9 mouse cellular contexts compared by ENCODE assay signal in genomic region chr6:17696321-17696734, GRCm38 (mm10). TPM values are rescaled to one million over a fixed set of nuclear protein-coding genes. Genes with fewer than 3 reads are reported as not detected.
A peak's percentile ranks its signal among the peaks of the same experiment; 100 is the strongest.
DNase-seq lines count a peak whose midpoint lies in the region; ATAC-seq lines count a peak whose summit lies in the region.
"Had no signal": no experiment of that assay in that cellular context is flagged by ENCODE, and none has a peak within 500 bp of the region (broad histone marks: within the 10 kb centered on the region; RNA-seq: fewer than 3 reads in every experiment).

No protein-coding gene starts in this region.

- H3K27ac ChIP-seq in embryonic facial prominence, embryonic 13.5 days, result no peak overlapping the region
- no peak overlapping the region for H3K27ac ChIP-seq in heart, embryonic 14.5 days (replicated peaks in 1 of 2; ENCODE audit: control insufficient read depth in 1 of 2, insufficient read depth in 1 of 2, low read depth in 2 of 2, low read length in 2 of 2)

- H3K9me3 ChIP-seq in embryonic facial prominence, embryonic 13.5 days, result no peaks in the 10 kb centered on the region
- no peaks in the 10 kb centered on the region for H3K9me3 ChIP-seq in heart, embryonic 14.5 days (ENCODE audit: control insufficient read depth, low read length)

- DNase-seq in heart, adult 18-20 months, result peak; percentile 68 to 74
- DNase-seq in heart, postnatal 25 days (ENCODE audit: low spot score), result no peak
- peak; percentile 22 to 43 for DNase-seq in adrenal gland, adult 18-20 months (ENCODE audit: low spot score in 2 of 2)
- DNase-seq in left cerebral cortex, adult 18-20 months (ENCODE audit: low spot score in 2 of 2), result peak; percentile 67 to 68
- peak; percentile 55 to 78 for DNase-seq in lung, postnatal 4 days
- DNase-seq in spleen, postnatal 10 days (ENCODE audit: low spot score in 2 of 2), result peak; percentile 38 to 79

- H3K4me2 ChIP-seq in embryonic facial prominence, embryonic 13.5 days, result peak overlapping the region; percentile 5; the same call in 1 of the 2 replicates
- H3K4me2 ChIP-seq in heart, embryonic 14.5 days (ENCODE audit: low read length), result peak overlapping the region; percentile 0; the same call in 1 of the 2 replicates

- no peaks in the 10 kb centered on the region for H3K27me3 ChIP-seq in embryonic facial prominence, embryonic 13.5 days
- no peaks in the 10 kb centered on the region for H3K27me3 ChIP-seq in heart, embryonic 14.5 days (ENCODE audit: control insufficient read depth, insufficient read depth, low read length)

- ATAC-seq in embryonic facial prominence, embryonic 13.5 days (ENCODE audit: insufficient number of reproducible peaks, insufficient read depth, low FRiP score, low TSS enrichment, low read depth), result no peak
- no peak for ATAC-seq in heart, embryonic 14.5 days (ENCODE audit: insufficient number of reproducible peaks, insufficient read depth, low FRiP score, low read depth)

- 56% methylated on average over 5 of the region's 5 CpGs for WGBS in embryonic facial prominence, embryonic 13.5 days
- WGBS in heart, embryonic 14.5 days, result 49% methylated on average over 5 of the region's 5 CpGs

- H3K9ac ChIP-seq in embryonic facial prominence, embryonic 13.5 days, result no peak overlapping the region
- no peak overlapping the region for H3K9ac ChIP-seq in heart, embryonic 14.5 days (ENCODE audit: low read length)

- peaks cover 19% of the 10 kb centered on the region; the same call in 1 of the 2 replicates for H3K4me1 ChIP-seq in embryonic facial prominence, embryonic 13.5 days
- H3K4me1 ChIP-seq in heart, embryonic 14.5 days (ENCODE audit: control insufficient read depth in 2 of 2, insufficient read depth in 2 of 2, low read length in 2 of 2), result peaks cover 2 to 20% of the 10 kb centered on the region in 2 experiments; a peak in 3 of 4 replicates

- H3K36me3 ChIP-seq in embryonic facial prominence, embryonic 13.5 days, result peaks cover 5% of the 10 kb centered on the region; the same call in 1 of the 2 replicates
- H3K36me3 ChIP-seq in heart, embryonic 14.5 days (ENCODE audit: control insufficient read depth, insufficient read depth, low read length), result peaks cover 4% of the 10 kb centered on the region; the same call in 1 of the 2 replicates

- intact Hi-C loops in heart, postnatal 25 days (cut with DNase I), result no loop called here

- H3K4me3 ChIP-seq in embryonic facial prominence, embryonic 13.5 days, result no peak overlapping the region
- no peak overlapping the region for H3K4me3 ChIP-seq in heart, embryonic 14.5 days (ENCODE audit: control insufficient read depth in 1 of 2, insufficient read depth in 1 of 2, low read depth in 1 of 2, low read length in 2 of 2)
- H3K4me3 ChIP-seq: myocyte had no signal

RNA-seq across cellular contexts. Expression of gene St7, which starts 3.6 kb away (rescaled TPM):
- 10 to 100 TPM; 16.0 to 16.8 TPM for total RNA-seq in heart, adult 18-20 months (2021)
- 10 to 100 TPM; 16.6 to 16.7 TPM for total RNA-seq in heart, postnatal 25 days (2021)
- total RNA-seq in adrenal gland, adult 18-20 months (2021), result 10 to 100 TPM; 18.3 to 28.9 TPM
- polyA plus RNA-seq in embryonic facial prominence, embryonic 13.5 days (2015; fragmentation: Nextera tagmentation; extraction: Ambion mirVana), result 25.7 and 26.5 TPM in 2 replicates
- 31.6 TPM in 2 replicates for polyA plus RNA-seq in heart, embryonic 14.5 days (2014; fragmentation: Nextera tagmentation; extraction: Ambion mirVana)
- 10 to 100 TPM; 32.3 to 38.6 TPM for total RNA-seq in left cerebral cortex, adult 18-20 months (2021)
